Mouse (Mus musculus) MEL (cell line): Measurements from ENCODE around the gene Wdr18.

Experiments
- CTCF ChIP-seq, 3 experiments: IDR thresholded peaks in 2 of 3; conservative IDR thresholded peaks in 1 of 3; 2 replicates each; pipeline ENCODE4 v1.5.1; 2011 to 2012; ENCODE audit warnings: low read length in 3 of 3, low read depth in 2 of 3, mild to moderate bottlenecking in 2 of 3, improper control_type of control experiment in 1 of 3, inconsistent platforms in 1 of 3, mixed read lengths in 1 of 3, moderate library complexity in 1 of 3; ENCODE audit not compliant: control insufficient read depth in 1 of 3, insufficient read depth in 1 of 3, poor library complexity in 1 of 3, severe bottlenecking in 1 of 3
- GABPA ChIP-seq: IDR thresholded peaks from 2 replicates; pipeline ENCODE4 v1.6.1; 2012; ENCODE audit warnings: low read depth, mild to moderate bottlenecking, inconsistent platforms, low read length, improper control_type of control experiment, moderate library complexity
- MAZ ChIP-seq: IDR thresholded peaks from 2 replicates; pipeline ENCODE4 v1.6.1; 2012; ENCODE audit warnings: low read depth, mild to moderate bottlenecking, inconsistent platforms, low read length, improper control_type of control experiment
- SMC3 ChIP-seq: IDR thresholded peaks from 2 replicates; pipeline ENCODE4 v1.6.1; 2011; ENCODE audit warnings: low read depth, low read length, improper control_type of control experiment
- TBP ChIP-seq: IDR thresholded peaks from 2 replicates; pipeline ENCODE4 v1.8.0; 2011; ENCODE audit warnings: low read depth, low read length, improper control_type of control experiment

DNA sequence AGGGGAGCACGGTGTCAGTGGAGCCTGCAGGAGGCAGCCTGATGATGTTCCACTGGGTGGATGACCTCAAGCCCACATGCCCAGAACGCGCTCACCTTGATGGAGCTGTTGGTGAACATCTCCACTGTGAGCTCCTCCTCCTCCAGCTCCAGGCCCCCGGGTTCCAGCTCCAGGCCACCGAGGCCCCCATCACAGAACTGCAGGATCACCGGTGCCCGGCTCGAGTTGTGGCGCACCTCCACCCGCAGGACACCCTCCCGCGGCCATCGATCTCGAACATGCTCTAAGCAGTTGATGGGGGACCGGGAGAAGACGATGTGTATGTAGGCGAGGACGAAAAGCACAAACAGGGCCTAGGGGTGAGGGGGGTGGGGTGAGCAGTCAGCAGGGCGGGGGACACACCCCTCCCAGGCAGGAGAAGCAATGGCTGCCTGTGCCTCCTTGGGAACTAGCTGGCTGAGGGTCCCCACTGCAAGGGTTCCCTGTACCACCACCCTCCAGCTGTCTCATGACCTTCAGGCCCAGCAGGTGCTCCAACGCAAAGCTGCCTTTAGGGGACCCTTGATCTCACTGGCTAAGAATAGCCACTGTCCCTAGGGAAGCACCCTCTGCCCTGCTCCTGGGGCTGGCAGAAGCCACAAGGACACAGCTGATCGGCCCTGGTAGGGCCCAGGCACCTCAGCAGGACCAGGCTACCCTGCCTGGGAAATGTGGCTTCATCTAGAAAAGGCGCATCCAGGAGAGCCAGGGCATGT, 19.6 kb downstream of the Wdr18 start:
- no peak for TF ChIP-seq SMC3
- TF ChIP-seq GABPA = no peak
- TF ChIP-seq CTCF (IDR thresholded peaks at IDR 0.05 in 2 of 3, conservative IDR thresholded peaks at IDR 0.05 in 1 of 3; ENCODE audit: control insufficient read depth in 1 of 3, insufficient read depth in 1 of 3, low read depth in 2 of 3, low read length in 3 of 3, poor library complexity in 1 of 3, severe bottlenecking in 1 of 3) = no peak
- no peak for TF ChIP-seq TBP
- no peak for TF ChIP-seq MAZ
